Mouse (Mus musculus) liver, embryonic 13.5 days (tissue): ENCODE measurements at regions not wholly inside any gene's neighbourhood (a gene's known extent, or its start where the extent isn't known, plus 50 kb on each side); places are given as distances from the start of the nearest gene placed in this dataset.

Experiments used
- ATAC-seq: fragments of 200-750 bp; cut with Nextera tagmentation; 2 replicates; pipeline ENCODE4 v1.8.0; 2017; ENCODE audit warnings: low read depth, mild to moderate bottlenecking, moderate number of reproducible peaks, moderate library complexity
- DNase-seq: peaks from one replicate; pipeline ENCODE4 v3.0.0; 2022
- H3K27ac ChIP-seq: fragments of 300-500 bp; sonication (generic); 2 replicates; pipeline ENCODE4 v1.5.1; 2015; ENCODE audit warnings: moderate library complexity, mild to moderate bottlenecking, inconsistent platforms
- H3K27me3 ChIP-seq: fragments of 300-500 bp; sonication (generic); 2 replicates; pipeline ENCODE4 v1.6.1; 2015; ENCODE audit warnings: mild to moderate bottlenecking, inconsistent platforms
- H3K36me3 ChIP-seq: fragments of 300-500 bp; sonication (generic); 2 replicates; pipeline ENCODE4 v1.6.1; 2015; ENCODE audit warnings: mild to moderate bottlenecking, inconsistent platforms
- H3K4me1 ChIP-seq: fragments of 300-500 bp; sonication (generic); replicated peaks from 2 replicates; pipeline ENCODE4 v1.6.1; 2015; ENCODE audit warnings: inconsistent platforms
- H3K4me2 ChIP-seq: fragments of 300-500 bp; sonication (generic); 2 replicates; pipeline ENCODE4 v1.6.1; 2015; ENCODE audit warnings: inconsistent platforms, mild to moderate bottlenecking, moderate library complexity
- H3K4me3 ChIP-seq: fragments of 300-500 bp; sonication (generic); replicated peaks from 2 replicates; pipeline ENCODE4 v1.5.1; 2015; ENCODE audit warnings: mild to moderate bottlenecking, inconsistent platforms
- H3K9ac ChIP-seq: fragments of 300-500 bp; sonication (generic); 2 replicates; pipeline ENCODE4 v1.6.1; 2015; ENCODE audit warnings: mild to moderate bottlenecking, inconsistent platforms
- H3K9me3 ChIP-seq: fragments of 300-500 bp; sonication (generic); replicated peaks from 2 replicates; pipeline ENCODE4 v1.6.1; 2016; ENCODE audit warnings: inconsistent platforms
- WGBS: fragments of 180-500 bp; shearing (Covaris S2); methylation state at CpG from one replicate; pipeline ENCODE4 v1.1.7; 2015; ENCODE audit not compliant: insufficient replicate concordance; 5-methylcytosine and 5-hydroxymethylcytosine counted together

DNA sequence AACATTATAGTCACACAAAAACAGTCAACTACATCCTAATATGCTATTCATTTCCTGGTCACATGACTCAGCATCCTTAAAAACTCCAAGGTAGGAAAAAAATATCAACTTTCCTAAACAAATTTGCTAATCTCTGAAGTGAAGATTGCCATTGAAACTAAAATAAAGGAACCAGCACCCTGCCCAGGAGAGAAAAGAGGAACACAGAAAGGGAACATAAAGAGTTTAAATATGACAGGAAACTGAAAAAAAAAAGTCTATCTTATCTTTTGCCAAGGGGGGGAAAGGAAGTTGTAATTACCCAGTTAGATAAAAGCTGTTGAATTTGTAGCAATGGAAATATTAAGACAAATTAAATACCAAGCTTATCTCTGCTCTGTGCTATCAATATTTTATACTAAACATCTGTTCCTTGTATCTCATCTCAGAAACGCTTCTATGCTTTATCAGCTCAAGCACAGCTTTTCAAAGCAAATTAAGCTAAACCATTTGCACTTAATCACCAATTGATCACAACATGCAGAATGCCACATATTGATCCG is 888.1 kb upstream of the Tenm2 start:
- ATAC-seq: no peak
- Histone ChIP-seq H3K9me3 (no peaks in the 10 kb centered on the region), H3K27ac (no peak overlapping the region), H3K27me3 (no peaks in the 10 kb centered on the region), H3K4me3 (no peak overlapping the region), H3K9ac (no peak overlapping the region), H3K4me1 (no peaks in the 10 kb centered on the region), H3K36me3 (no peaks in the 10 kb centered on the region), H3K4me2 (no peak overlapping the region)
- DNase-seq: no peak
- WGBS: 25% methylated on average over 2 of the region's 2 CpGs

DNA sequence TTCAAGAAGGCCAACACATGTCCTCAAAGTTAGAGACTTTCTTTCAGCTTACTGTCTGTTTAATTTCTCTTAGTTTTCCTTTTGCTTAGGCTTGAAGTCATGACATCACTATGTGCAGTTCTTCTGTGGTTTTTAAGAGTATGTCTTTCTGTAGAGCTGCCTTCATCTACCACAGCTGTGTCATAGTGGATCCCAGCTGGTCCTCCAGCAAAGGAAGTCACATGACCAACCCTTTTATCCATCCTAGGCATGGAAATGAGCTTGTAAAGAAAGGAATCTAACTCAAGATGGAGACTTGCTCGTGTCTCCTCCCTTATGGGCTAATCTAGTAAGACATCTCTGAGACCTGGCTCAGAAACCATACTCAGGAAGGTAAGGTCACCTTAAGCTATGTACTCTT is 886.7 kb upstream of the Tenm2 start:
- Histone ChIP-seq H3K27ac (no peak overlapping the region), H3K9ac (no peak overlapping the region), H3K27me3 (no peaks in the 10 kb centered on the region), H3K36me3 (no peaks in the 10 kb centered on the region), H3K4me1 (no peaks in the 10 kb centered on the region), H3K4me3 (no peak overlapping the region), H3K4me2 (no peak overlapping the region), H3K9me3 (no peaks in the 10 kb centered on the region)
- DNase-seq (no peak), ATAC-seq (no peak)
- 45% methylated on average over 1 of the region's 1 CpGs for WGBS

DNA sequence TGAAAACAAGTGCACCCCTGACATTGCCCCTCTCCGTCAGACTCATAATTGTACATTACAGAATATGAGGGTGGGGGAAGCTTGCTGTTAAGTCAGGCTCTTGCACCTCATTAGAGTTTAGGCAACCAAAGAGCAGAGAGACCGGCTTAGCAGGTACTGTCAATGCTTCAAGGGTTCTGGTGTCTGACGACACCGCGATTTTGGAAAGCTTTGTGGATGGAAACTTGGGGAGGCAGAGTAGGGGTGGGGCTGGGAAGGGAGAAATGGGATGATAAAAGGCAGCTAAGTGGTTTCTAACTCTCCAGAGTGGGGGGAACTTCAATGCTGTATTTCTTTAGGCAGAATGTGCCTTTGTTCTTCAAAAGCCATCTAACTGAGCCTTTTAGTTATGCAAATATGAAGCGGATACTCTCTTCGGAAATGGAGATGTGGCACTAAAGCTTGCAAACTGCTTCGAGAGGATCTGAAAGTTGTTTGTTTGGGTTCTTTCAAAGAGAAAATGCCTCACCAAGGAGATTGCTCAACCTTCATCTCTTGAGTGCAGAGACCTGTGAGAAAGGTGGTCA is 885.4 kb upstream of the Tenm2 start:
- WGBS: 33% methylated on average over 8 of the region's 8 CpGs
- Histone ChIP-seq H3K9me3 (no peaks in the 10 kb centered on the region), H3K9ac (no peak overlapping the region), H3K27ac (no peak overlapping the region), H3K4me1 (no peaks in the 10 kb centered on the region), H3K4me2 (no peak overlapping the region), H3K4me3 (no peak overlapping the region), H3K36me3 (no peaks in the 10 kb centered on the region), H3K27me3 (no peaks in the 10 kb centered on the region)
- no peak for ATAC-seq
- no peak for DNase-seq

DNA sequence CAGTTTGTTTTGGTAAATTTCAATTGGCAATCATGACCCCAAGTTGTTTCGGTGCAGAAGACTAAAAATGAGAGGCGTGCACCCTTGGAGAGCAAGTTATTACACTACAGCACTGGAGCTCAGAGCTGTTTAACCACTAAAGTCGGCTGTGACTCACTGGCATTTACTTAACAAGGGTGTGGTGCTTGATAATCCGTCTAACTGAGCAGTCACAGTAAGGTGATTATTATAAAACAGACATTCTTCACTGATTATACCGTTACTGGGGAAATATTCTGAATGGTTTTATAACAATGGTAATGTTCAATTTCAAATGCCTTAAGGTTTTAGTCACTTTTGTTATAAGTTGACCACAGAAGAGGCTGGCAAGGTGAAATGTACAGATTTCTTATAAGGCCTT is 882.0 kb upstream of the Tenm2 start:
- ATAC-seq: no peak
- Histone ChIP-seq H3K9ac (no peak overlapping the region), H3K4me3 (no peak overlapping the region), H3K4me2 (no peak overlapping the region), H3K4me1 (no peaks in the 10 kb centered on the region), H3K36me3 (no peaks in the 10 kb centered on the region), H3K27me3 (no peaks in the 10 kb centered on the region), H3K27ac (no peak overlapping the region), H3K9me3 (no peaks in the 10 kb centered on the region)
- no peak for DNase-seq
- WGBS: 61% methylated on average over 5 of the region's 5 CpGs

DNA sequence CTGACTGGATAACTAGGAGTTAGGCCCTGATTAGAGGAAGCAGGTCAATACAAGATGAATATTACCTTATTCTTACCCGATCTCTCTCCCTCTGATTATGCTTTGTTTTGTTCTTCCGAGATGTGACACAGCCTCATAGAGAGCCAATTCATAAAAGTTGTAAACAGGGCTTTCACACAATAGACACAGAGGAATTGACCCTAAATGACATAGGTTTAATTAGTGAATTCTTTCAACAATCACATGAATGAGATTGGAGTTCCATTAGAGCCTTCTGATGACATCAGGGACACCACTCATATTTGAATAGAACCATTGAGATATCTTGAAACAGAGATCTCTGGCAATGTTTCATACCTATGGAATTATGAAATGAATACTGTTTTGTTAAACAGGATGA is 856.4 kb upstream of the Tenm2 start:
- DNase-seq: no peak

DNA sequence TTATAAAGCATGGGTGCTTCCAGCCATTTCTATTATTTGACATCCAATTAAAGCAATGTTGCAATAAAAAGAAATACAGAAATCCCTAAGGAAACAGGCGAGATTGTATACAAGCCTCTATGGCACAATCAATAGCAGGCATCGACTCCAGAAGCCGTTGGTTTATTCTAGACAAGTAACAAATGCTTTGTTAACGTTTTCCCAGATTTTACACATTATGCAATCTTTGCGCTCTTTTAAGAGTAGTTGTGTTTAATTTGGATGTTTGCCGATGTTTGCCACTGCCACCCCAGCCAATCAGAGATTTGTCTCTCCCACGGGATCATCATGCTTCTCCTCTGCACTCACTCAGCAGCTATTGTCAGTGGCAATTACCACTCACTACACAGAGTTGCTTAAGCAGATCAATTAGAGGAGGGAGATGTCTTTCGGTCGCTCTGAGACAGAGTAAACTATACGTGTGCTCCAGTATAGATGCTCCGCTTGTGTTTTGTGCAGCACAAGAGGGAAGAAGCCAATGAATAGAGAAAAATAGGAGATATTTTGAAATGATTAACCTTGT is 839.5 kb upstream of the Tenm2 start:
- Histone ChIP-seq H3K9me3 (no peaks in the 10 kb centered on the region), H3K9ac (no peak overlapping the region), H3K27ac (no peak overlapping the region), H3K4me3 (no peak overlapping the region), H3K4me2 (no peak overlapping the region), H3K36me3 (no peaks in the 10 kb centered on the region), H3K4me1 (no peaks in the 10 kb centered on the region), H3K27me3 (no peaks in the 10 kb centered on the region)
- DNase-seq (no peak), ATAC-seq (peak; percentile 66)
- WGBS: 68% methylated on average over 11 of the region's 11 CpGs

More for the DNA sequence above, 856.4 kb upstream of the Tenm2 start:
- Histone ChIP-seq H3K4me1 (no peaks in the 10 kb centered on the region), H3K27me3 (no peaks in the 10 kb centered on the region), H3K9me3 (no peaks in the 10 kb centered on the region), H3K9ac (no peak overlapping the region), H3K4me2 (no peak overlapping the region), H3K4me3 (no peak overlapping the region), H3K36me3 (no peaks in the 10 kb centered on the region), H3K27ac (no peak overlapping the region)
- 69% methylated on average over 2 of the region's 2 CpGs for WGBS
- ATAC-seq: no peak

DNA sequence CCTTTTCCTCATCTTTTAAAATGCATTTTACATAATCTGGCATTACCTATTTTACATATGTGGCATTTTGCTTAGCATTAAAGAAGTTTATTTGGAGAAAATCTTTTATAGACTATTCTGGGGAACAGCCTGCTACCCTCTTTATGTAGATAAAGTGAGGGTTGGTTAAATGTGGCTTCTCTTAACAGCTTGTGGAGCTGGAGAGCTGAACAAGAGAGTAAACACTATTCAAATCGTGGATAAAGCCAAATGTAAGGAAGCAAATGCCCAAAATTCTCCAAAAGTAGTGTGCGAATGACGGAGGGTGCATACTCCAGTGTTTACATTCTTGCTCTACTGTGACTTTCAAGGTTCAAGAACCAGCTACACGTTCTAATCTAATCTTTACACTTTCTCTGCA is 833.9 kb upstream of the Tenm2 start:
- no peak overlapping the region for H3K4me3 ChIP-seq
- no peak overlapping the region for H3K4me2 ChIP-seq
- WGBS: 51% methylated on average over 4 of the region's 4 CpGs
- H3K36me3 ChIP-seq: no peaks in the 10 kb centered on the region
- no peak overlapping the region for H3K27ac ChIP-seq
- DNase-seq (no peak), ATAC-seq (no peak)
- no peaks in the 10 kb centered on the region for H3K4me1 ChIP-seq
- no peak overlapping the region for H3K9ac ChIP-seq
- no peaks in the 10 kb centered on the region for H3K27me3 ChIP-seq
- no peaks in the 10 kb centered on the region for H3K9me3 ChIP-seq

DNA sequence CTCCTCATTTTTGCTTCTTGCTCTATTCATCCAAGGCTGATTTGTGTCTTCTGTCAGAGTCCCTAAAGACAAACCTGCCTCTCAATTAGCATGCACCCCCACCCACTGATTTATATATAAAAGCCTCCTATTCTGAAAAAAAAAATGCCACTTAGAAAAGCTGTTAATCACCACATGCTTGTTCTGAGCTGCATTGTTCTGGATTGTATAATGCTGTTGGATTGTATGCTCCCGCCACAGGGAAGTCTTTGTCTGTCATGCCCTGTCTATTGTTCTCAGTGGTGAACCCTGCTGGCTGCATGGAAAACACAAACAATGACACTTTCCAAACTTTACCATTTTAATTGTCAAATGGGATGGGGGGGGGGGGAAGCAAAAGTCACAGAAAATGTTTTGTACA is 831.9 kb upstream of the Tenm2 start:
- no peaks in the 10 kb centered on the region for H3K9me3 ChIP-seq
- ATAC-seq (no peak), DNase-seq (no peak)
- no peak overlapping the region for H3K4me3 ChIP-seq
- no peak overlapping the region for H3K27ac ChIP-seq
- no peak overlapping the region for H3K9ac ChIP-seq
- no peaks in the 10 kb centered on the region for H3K27me3 ChIP-seq
- no peaks in the 10 kb centered on the region for H3K36me3 ChIP-seq
- H3K4me1 ChIP-seq: no peaks in the 10 kb centered on the region
- 39% methylated on average over 1 of the region's 1 CpGs for WGBS
- no peak overlapping the region for H3K4me2 ChIP-seq

DNA sequence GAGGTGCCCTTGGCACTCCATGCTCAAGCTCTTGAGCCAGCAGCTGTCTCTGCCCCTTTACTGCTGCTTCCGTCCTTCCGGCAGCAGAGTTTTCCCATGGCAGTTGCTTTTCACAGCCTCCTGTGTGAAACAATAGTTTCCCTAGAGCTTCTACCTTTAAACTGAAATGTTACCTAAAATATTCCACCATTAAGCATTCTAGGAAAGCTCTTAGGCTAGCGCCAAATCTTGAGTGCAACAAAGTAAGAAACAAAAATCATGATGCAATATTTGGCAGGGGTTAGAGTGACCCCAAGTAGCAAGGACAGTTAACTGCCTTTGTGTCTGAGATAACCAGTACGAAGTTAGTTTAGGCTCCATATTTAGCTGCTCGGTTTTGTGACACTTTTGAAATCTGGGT is 830.3 kb upstream of the Tenm2 start:
- Histone ChIP-seq H3K4me3 (no peak overlapping the region), H3K27ac (no peak overlapping the region), H3K9me3 (no peaks in the 10 kb centered on the region), H3K36me3 (no peaks in the 10 kb centered on the region), H3K4me1 (no peaks in the 10 kb centered on the region), H3K9ac (no peak overlapping the region), H3K27me3 (no peaks in the 10 kb centered on the region), H3K4me2 (no peak overlapping the region)
- DNase-seq: no peak
- 77% methylated on average over 5 of the region's 5 CpGs for WGBS
- ATAC-seq: no peak

DNA sequence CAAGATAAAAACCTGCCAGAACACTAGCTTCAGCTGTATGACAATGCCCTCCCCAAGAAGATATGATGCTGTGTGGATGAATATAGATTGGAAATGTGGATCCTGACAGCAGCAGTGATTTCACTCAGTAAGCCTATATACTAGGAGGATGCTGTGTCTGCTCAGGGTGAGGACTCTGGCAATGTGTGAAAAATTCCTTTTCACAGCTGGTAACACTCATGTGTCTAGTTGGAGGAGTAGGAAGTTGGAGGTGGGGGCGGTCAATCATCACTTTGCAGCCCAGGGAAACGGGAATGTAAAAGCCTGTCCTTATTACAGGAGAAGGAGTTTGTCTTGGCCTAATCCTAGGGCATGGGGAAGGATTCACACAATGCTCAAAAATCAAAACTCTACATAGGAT is 824.3 kb upstream of the Tenm2 start:
- ATAC-seq: no peak
- H3K27ac ChIP-seq: no peak overlapping the region
- WGBS: 53% methylated on average over 2 of the region's 2 CpGs
- no peaks in the 10 kb centered on the region for H3K4me1 ChIP-seq
- H3K36me3 ChIP-seq: no peaks in the 10 kb centered on the region
- H3K9me3 ChIP-seq: no peaks in the 10 kb centered on the region
- no peak overlapping the region for H3K4me2 ChIP-seq
- H3K4me3 ChIP-seq: no peak overlapping the region
- DNase-seq: no peak
- H3K27me3 ChIP-seq: no peaks in the 10 kb centered on the region
- H3K9ac ChIP-seq: no peak overlapping the region

DNA sequence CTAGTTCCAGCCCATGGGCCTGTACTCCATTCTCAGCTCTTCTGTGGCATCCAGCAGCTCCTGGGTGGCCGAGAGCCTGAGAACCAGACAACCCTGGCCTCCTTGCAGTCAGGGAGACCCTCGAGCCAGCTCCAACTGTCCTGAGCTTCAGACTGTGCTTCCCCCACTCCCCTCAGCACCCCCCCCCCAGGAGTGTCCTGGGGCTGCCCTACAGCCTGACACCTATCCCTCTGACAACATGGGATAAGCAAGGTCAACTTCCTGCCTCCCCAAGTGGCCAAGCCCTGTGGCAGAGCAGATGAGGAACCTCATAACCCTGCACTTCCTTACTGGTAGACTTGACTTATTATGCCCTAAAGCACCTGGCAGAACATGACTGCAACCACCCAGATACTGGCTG is 823.1 kb upstream of the Tenm2 start:
- Histone ChIP-seq H3K4me3 (no peak overlapping the region), H3K9ac (no peak overlapping the region), H3K9me3 (no peaks in the 10 kb centered on the region), H3K27ac (no peak overlapping the region), H3K4me2 (no peak overlapping the region), H3K4me1 (no peaks in the 10 kb centered on the region), H3K27me3 (no peaks in the 10 kb centered on the region), H3K36me3 (no peaks in the 10 kb centered on the region)
- ATAC-seq: no peak
- no peak for DNase-seq
- WGBS: 37% methylated on average over 2 of the region's 2 CpGs

DNA sequence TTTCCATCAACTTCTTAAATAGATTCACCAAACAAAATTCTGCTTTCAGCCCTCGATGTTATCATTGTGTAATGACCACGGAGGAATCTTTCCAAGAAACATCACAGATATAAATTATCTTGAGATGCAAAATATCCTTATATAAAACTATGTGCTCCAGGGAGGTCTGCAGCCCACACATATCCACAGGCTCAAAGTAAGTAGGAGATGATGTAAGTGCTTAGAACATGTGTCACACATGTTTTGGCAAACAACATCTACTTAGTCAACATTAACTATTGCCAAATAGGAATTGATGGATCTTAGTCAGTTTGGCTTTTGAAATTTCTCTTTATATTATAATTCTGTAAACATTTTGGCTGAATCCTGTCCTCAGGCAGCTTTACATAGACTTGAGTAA is 800.8 kb upstream of the Tenm2 start:
- ATAC-seq: no peak
- H3K9ac ChIP-seq: no peak overlapping the region
- no peaks in the 10 kb centered on the region for H3K27me3 ChIP-seq
- H3K27ac ChIP-seq: no peak overlapping the region
- WGBS: 59% methylated on average over 2 of the region's 2 CpGs
- H3K4me1 ChIP-seq: no peaks in the 10 kb centered on the region
- no peak overlapping the region for H3K4me3 ChIP-seq
- DNase-seq: no peak
- no peaks in the 10 kb centered on the region for H3K36me3 ChIP-seq
- no peaks in the 10 kb centered on the region for H3K9me3 ChIP-seq
- H3K4me2 ChIP-seq: no peak overlapping the region
